Mouse (Mus musculus): ENCODE measurements around the gene Tmem107. TPM values are rescaled to one million over a fixed set of nuclear protein-coding genes. Genes with fewer than 3 reads are reported as not detected.

Tmem107 gene
- polyA plus RNA-seq, 1 experiment from 2014 or later = 42.5 TPM

DNA sequence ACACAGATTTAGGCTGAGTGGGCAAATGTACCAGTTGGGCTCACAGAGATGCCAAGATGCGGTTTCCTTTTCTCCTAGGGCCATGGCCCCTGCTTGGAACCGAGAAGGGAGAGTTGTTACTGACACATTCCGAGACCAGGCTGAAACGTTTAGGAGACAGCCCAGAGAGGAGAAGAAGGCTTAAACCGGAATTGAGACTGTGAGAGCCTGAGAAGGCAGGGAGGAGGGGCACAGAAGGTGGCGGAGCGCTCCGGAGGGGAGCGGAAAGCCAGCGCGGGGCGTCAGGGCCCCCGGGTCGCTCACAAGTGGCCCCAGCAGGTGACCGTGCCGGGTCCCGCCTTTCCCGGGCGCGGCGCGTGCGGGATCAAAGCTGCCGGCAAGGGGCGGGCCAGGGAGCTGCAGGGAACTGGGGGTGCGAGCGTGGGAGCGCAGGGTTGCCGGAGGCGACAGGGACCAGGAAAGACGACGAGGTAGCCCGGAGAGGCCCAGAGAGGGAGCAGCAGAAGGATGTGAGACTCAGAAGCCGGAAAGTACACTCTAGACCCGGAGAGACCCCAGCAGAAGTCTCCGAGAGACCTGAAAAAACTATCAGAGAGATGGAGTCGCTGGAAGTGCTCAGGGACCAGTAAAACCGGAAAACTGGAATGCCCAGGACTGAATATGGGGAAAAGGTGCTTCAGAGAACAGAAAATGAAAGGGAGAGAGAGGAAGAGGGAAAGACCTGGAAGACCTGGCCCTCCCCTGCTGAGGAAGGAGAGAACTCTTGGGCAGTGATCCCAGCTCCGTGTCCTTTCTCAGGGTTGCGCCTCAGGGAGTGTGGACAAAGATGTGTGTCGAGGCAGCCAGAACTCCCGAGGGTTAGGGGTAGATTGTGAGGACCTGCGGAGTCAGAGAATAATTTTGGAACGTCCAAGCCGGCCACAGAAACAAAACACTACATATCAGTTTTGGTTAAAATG is 47.4 kb downstream of the Tmem107 start:
- ATAC-seq = no peak
- under 1% methylated on average over 45 of the region's 45 CpGs for WGBS
- Histone ChIP-seq H3K36me3 (no peaks in the 10 kb centered on the region), H3K27me3 (peaks cover 51% of the 10 kb centered on the region), H3K9ac (replicated peaks) (peak overlapping the region; percentile 79), H3K27ac (peak overlapping the region; percentile 40), H3K4me3 (replicated peaks) (peak overlapping the region; percentile 82), H3K4me1 (replicated peaks) (peaks cover 55% of the 10 kb centered on the region), H3K9me3 (no peaks in the 10 kb centered on the region), H3K4me2 (replicated peaks) (peak overlapping the region; percentile 98)

DNA sequence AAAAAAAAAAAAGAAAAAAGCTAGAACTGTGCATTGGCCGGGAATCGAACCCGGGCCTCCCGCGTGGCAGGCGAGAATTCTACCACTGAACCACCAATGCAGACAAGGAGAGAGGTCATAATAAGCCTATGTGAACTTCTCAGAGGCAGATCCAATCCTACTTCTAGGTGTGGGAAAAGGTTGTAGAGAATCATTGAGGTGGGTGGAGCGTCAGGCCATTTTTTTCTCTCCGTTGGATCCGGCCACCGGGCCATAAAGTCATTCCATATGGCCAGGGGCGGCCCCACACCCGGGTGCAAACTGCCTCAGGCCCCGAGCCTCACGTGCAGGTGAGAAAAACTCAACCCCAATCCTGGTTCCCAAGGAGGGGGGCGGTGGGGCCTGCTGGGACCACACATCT is 48.2 kb downstream of the Tmem107 start:
- no peaks in the 10 kb centered on the region for H3K9me3 ChIP-seq
- H3K4me2 ChIP-seq (replicated peaks) = peak overlapping the region; percentile 98
- H3K36me3 ChIP-seq = no peaks in the 10 kb centered on the region
- H3K9ac ChIP-seq (replicated peaks) = no peak overlapping the region
- H3K27me3 ChIP-seq = peaks cover 51% of the 10 kb centered on the region
- H3K4me3 ChIP-seq (replicated peaks) = peak overlapping the region; percentile 82
- H3K4me1 ChIP-seq (replicated peaks) = peaks cover 55% of the 10 kb centered on the region
- no peak for ATAC-seq
- WGBS = under 1% methylated on average over 15 of the region's 15 CpGs
- H3K27ac ChIP-seq = no peak overlapping the region

DNA sequence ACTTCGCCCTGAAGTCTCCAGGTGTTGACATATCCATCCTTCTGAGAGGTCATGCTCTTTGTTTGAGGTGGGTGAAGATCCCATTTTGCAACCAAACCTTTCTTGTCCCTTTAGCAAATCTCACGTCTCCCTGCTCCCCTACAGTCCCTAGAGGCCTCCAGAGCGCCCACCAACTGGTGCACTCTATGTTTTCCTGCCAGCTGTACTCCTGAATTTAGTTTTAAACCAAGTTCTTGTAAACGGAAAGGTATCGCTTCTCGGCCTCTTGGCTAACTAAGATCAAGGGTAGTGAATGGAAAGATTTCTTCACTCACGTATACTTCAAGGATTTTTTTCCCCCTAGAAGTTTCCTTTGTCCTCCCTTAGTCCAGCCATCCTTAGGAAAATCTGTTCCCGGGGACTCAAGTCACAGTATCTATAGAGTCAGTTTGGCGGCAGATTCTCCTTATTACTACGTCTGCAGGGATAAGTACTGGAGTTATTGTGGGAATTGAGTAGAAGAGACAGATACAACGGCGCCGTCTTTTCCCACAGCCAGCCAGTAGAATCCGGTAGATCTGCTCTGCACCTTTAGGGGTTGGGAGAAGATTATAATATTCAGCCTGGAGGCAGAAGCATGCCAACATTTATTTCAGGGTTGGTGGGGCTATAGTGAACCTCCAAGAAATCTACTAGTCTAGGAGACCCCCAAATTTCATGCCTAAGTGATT is 49.0 kb downstream of the Tmem107 start:
- peak overlapping the region; percentile 98 for H3K4me2 ChIP-seq (replicated peaks)
- H3K4me1 ChIP-seq (replicated peaks) = peaks cover 55% of the 10 kb centered on the region
- ATAC-seq = no peak
- peaks cover 45% of the 10 kb centered on the region for H3K27me3 ChIP-seq
- no peaks in the 10 kb centered on the region for H3K9me3 ChIP-seq
- H3K27ac ChIP-seq = no peak overlapping the region
- H3K9ac ChIP-seq (replicated peaks) = peak overlapping the region; percentile 17; the same call in 1 of the 2 replicates
- peak overlapping the region; percentile 82 for H3K4me3 ChIP-seq (replicated peaks)
- WGBS = 30% methylated on average over 14 of the region's 14 CpGs
- no peaks in the 10 kb centered on the region for H3K36me3 ChIP-seq

DNA sequence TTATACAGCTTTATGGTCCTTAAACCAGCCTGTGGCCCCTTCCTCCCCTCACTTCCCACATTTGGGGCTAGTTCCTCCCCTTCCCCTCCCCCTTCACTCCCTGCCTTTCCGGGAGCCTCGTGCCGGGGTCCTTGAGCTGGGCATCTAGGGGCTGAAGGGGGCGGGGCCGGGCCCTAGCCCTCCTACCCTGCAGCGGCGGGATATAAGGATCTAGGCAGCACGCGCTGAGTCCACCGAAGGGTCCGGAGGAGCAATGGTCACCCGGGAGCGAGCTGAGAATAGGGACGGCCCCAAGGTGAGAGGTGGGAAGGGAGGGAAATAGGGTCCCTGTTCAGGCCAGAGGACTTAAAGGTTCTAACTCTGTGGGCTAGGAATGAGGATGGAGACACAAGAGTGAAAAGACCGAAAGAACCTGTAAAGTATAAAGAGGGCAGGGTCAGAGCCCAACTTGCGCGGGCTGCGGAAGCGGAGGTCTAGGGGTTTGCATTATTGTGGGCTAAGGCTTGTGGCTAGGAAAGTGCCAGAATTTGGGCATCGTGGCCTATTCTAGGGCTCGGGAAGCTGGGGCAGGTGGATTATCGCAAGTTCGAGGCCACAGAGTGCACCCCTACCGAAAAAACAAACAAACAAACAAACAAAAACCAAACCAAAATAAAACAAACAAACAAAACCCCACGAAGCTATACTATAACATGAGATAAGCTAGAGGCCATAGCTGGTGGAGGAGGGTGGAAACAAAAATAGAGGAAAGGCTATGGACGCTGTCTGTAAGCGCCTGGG is 49.8 kb downstream of the Tmem107 start, which contains the start of gene Hes7:
TSS of gene Hes7 (plus strand) at position 184 of the 780 bp plus-strand sequence.
- Histone ChIP-seq H3K9ac (replicated peaks) (peak within 1 kb of the TSS; percentile 80), H3K4me2 (replicated peaks) (peak within 1 kb of the TSS; percentile 98), H3K27ac (no peak within 1 kb of the TSS), H3K27me3 (peaks cover 42% of the 10 kb centered on the region), H3K36me3 (no peaks in the 10 kb centered on the region), H3K9me3 (no peaks in the 10 kb centered on the region), H3K4me1 (replicated peaks) (peaks cover 56% of the 10 kb centered on the region), H3K4me3 (replicated peaks) (peak within 1 kb of the TSS; percentile 82)
- 2% methylated on average over 27 of the region's 27 CpGs for WGBS
- ATAC-seq = no peak

DNA sequence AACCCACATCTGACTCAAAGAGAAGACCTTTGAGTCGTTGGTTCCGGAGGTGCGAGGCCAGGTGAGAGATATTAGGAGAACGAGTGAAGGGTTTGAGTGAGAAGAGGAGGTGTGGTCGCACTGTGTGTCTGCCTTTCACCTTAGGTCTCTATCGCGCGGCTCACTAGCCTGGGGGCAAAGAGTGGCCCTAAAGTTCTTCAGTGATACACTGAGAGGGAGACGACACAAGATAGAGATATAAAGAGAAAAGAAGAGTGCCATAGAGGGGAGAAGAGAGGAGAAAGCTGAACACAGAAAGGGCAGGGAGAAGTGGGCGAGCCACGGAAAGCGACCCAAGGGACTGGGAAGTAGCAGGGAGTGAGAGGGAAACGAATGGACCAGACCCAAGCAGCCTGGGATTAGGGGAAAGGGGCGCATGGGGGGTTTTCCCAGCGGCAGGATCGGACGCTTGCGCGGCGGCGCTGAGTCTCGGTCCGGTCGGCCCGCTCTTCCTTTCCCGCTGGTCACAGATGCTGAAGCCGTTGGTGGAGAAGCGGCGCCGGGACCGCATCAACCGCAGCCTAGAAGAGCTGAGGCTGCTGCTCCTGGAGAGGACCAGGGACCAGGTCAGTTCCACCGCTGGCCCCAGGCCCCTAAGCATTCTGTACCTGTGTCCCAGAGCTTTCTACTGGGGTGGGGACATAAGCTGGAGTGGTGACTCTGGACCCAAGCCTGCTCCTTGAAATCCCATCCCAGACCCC is 50.6 kb downstream of the Tmem107 start:
- peaks cover 64% of the 10 kb centered on the region for H3K4me1 ChIP-seq (replicated peaks)
- H3K4me3 ChIP-seq (replicated peaks) = peak overlapping the region; percentile 75

DNA sequence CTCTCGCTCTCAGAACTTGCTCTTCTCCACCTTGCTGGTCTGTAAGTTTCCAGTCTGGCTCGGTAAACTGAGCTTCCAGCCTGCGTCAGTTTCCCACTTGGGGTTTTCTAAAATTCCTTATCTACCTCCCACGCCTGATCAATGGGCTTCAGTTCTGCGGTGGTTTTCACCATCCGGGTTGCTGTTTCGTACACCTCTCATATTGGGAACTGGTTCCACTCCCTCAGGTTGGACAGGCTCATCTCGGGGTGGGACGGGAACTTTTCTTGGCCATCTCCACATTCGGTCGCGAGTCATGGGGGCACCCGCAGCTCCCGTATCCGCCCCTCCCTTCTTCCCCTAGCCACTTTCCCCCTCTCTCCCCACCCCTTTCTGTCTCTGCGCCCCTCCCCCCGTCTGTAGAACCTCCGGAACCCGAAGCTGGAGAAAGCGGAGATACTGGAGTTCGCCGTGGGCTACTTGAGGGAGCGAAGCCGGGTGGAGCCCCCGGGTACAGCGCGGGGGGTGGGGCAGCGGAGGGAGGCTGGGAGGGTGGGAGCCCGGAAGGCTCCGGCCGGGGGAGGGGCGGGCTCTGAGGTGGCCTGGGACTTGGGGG is 51.2 kb downstream of the Tmem107 start:
- Histone ChIP-seq H3K36me3 (no peaks in the 10 kb centered on the region), H3K4me1 (replicated peaks) (peaks cover 68% of the 10 kb centered on the region), H3K9me3 (no peaks in the 10 kb centered on the region), H3K27me3 (peaks cover 32% of the 10 kb centered on the region), H3K4me2 (replicated peaks) (peak overlapping the region; percentile 98), H3K27ac (no peak overlapping the region), H3K4me3 (replicated peaks) (peak overlapping the region; percentile 75), H3K9ac (replicated peaks) (peak overlapping the region; percentile 80)
- ATAC-seq = no peak
- WGBS = under 1% methylated on average over 31 of the region's 32 CpGs

More for the DNA sequence above, 50.6 kb downstream of the Tmem107 start:
- H3K9me3 ChIP-seq = no peaks in the 10 kb centered on the region
- H3K4me2 ChIP-seq (replicated peaks) = peak overlapping the region; percentile 98
- no peak overlapping the region for H3K27ac ChIP-seq
- H3K36me3 ChIP-seq = no peaks in the 10 kb centered on the region
- peaks cover 36% of the 10 kb centered on the region for H3K27me3 ChIP-seq
- no peak for ATAC-seq
- H3K9ac ChIP-seq (replicated peaks) = peak overlapping the region; percentile 80
- 1% methylated on average over 27 of the region's 33 CpGs for WGBS

DNA sequence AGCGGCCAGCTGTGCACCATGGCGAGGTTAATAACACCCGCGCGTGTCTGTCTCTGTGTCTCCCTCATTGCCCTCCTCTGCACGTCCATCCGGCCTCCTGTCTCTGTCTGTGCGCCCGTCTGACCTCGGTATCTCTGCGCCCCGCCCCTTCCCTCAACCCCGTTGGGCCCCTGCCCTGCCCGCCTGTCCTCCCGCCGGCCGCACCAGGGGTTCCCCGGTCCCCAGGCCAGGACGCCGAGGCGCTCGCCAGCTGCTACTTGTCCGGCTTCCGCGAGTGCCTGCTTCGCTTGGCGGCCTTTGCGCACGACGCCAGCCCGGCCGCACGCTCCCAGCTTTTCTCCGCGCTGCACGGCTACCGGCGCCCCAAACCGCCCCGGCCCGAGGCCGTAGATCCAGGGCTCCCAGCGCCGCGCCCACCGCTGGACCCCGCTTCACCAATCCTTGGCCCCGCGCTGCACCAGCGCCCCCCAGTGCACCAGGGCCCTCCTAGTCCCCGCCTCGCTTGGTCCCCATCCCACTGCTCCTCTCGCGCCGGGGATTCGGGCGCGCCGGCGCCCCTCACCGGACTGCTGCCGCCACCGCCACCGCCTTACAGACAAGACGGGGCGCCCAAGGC is 51.8 kb downstream of the Tmem107 start, which contains the start of gene 9130213A22Rik:
TSS of gene 9130213A22Rik (minus strand) at position 254 of the 616 bp plus-strand sequence.
- peaks cover 35% of the 10 kb centered on the region for H3K27me3 ChIP-seq
- H3K4me3 ChIP-seq (replicated peaks) = peak within 1 kb of the TSS; percentile 75
- H3K9ac ChIP-seq (replicated peaks) = peak within 1 kb of the TSS; percentile 80
- H3K36me3 ChIP-seq = no peaks in the 10 kb centered on the region
- WGBS = under 1% methylated on average over 57 of the region's 66 CpGs
- H3K9me3 ChIP-seq = no peaks in the 10 kb centered on the region
- peak; percentile 73 for ATAC-seq
- peak within 1 kb of the TSS; percentile 98 for H3K4me2 ChIP-seq (replicated peaks)
- H3K27ac ChIP-seq = peak within 1 kb of the TSS; percentile 58
- peaks cover 62% of the 10 kb centered on the region for H3K4me1 ChIP-seq (replicated peaks)

Other genes starting within 250 kb of the Tmem107 start
- 79.9 and 80.8 TPM in 2 replicates for gene Ndel1, start 198.9 kb upstream of the Tmem107 start, polyA plus RNA-seq (2015; fragmentation: Nextera tagmentation; extraction: Ambion mirVana)
- gene Rnf222, start 182.3 kb upstream of the Tmem107 start, polyA plus RNA-seq (2015; fragmentation: Nextera tagmentation; extraction: Ambion mirVana) = 0.04 and 0.05 TPM in 2 replicates
- 718 and 727 TPM in 2 replicates for gene Rpl26, start 169.2 kb upstream of the Tmem107 start, polyA plus RNA-seq (2015; fragmentation: Nextera tagmentation; extraction: Ambion mirVana)
- 0.57 and 0.73 TPM in 2 replicates for gene Odf4, start 143.7 kb upstream of the Tmem107 start, polyA plus RNA-seq (2015; fragmentation: Nextera tagmentation; extraction: Ambion mirVana)
- 12.1 and 13.6 TPM in 2 replicates for gene Arhgef15, start 113.3 kb upstream of the Tmem107 start, polyA plus RNA-seq (2015; fragmentation: Nextera tagmentation; extraction: Ambion mirVana)
- gene Slc25a35, start 102.7 kb upstream of the Tmem107 start, polyA plus RNA-seq (2015; fragmentation: Nextera tagmentation; extraction: Ambion mirVana) = 1.2 and 1.3 TPM in 2 replicates
- 30.4 and 31.6 TPM in 2 replicates for gene Rangrf, start 95.6 kb upstream of the Tmem107 start, polyA plus RNA-seq (2015; fragmentation: Nextera tagmentation; extraction: Ambion mirVana)
- 25.7 and 26.0 TPM in 2 replicates for gene Pfas, start 62.3 kb upstream of the Tmem107 start, polyA plus RNA-seq (2015; fragmentation: Nextera tagmentation; extraction: Ambion mirVana)
- gene Ctc1, start 54.9 kb upstream of the Tmem107 start, polyA plus RNA-seq (2015; fragmentation: Nextera tagmentation; extraction: Ambion mirVana) = 51.2 and 58.8 TPM in 2 replicates
- gene Aurkb, start 25.2 kb upstream of the Tmem107 start, polyA plus RNA-seq (2015; fragmentation: Nextera tagmentation; extraction: Ambion mirVana) = 61.3 and 62.6 TPM in 2 replicates
- gene Borcs6, start 11.1 kb upstream of the Tmem107 start, polyA plus RNA-seq (2015; fragmentation: Nextera tagmentation; extraction: Ambion mirVana) = 11.3 and 13.5 TPM in 2 replicates
- 175 and 188 TPM in 2 replicates for gene Vamp2, start 17.7 kb downstream of the Tmem107 start, polyA plus RNA-seq (2015; fragmentation: Nextera tagmentation; extraction: Ambion mirVana)
- gene Per1, start 24.4 kb downstream of the Tmem107 start, polyA plus RNA-seq (2015; fragmentation: Nextera tagmentation; extraction: Ambion mirVana) = 8.6 and 10.5 TPM in 2 replicates
- 0.10 and 0.26 TPM in 2 replicates for gene Hes7, start 49.6 kb downstream of the Tmem107 start, polyA plus RNA-seq (2015; fragmentation: Nextera tagmentation; extraction: Ambion mirVana)
- 0.28 TPM in 1 of 2 replicates, not detected in the other for gene 9130213A22Rik, start 51.8 kb downstream of the Tmem107 start, polyA plus RNA-seq (2015; fragmentation: Nextera tagmentation; extraction: Ambion mirVana)
- gene Aloxe3, start 55.1 kb downstream of the Tmem107 start, polyA plus RNA-seq (2015; fragmentation: Nextera tagmentation; extraction: Ambion mirVana) = 0.39 and 0.43 TPM in 2 replicates
- 0.13 TPM in 1 of 2 replicates, not detected in the other for gene Alox12b, start 86.2 kb downstream of the Tmem107 start, polyA plus RNA-seq (2015; fragmentation: Nextera tagmentation; extraction: Ambion mirVana)
- 0.06 and 0.07 TPM in 2 replicates for gene Alox8, start 127.0 kb downstream of the Tmem107 start, polyA plus RNA-seq (2015; fragmentation: Nextera tagmentation; extraction: Ambion mirVana)
- 0.32 and 0.42 TPM in 2 replicates for gene Gucy2e, start 166.2 kb downstream of the Tmem107 start, polyA plus RNA-seq (2015; fragmentation: Nextera tagmentation; extraction: Ambion mirVana)

All from midbrain, embryonic 13.5 days (tissue).